Mouse (Mus musculus) liver, embryonic 16.5 days (tissue): Measurements from ENCODE around the gene Nme4. TPM values are rescaled to one million over a fixed set of nuclear protein-coding genes. Genes with fewer than 3 reads are reported as not detected.

Source experiments
- ATAC-seq: fragments of 200-750 bp; cut with Nextera tagmentation; 2 replicates; pipeline ENCODE4 v1.8.0; 2017; ENCODE audit warnings: low read depth, mild to moderate bottlenecking, moderate number of reproducible peaks, moderate library complexity
- H3K27ac ChIP-seq: fragments of 300-500 bp; sonication (generic); 2 replicates; pipeline ENCODE4 v1.5.1; 2014; ENCODE audit warnings: mild to moderate bottlenecking, low read length
- H3K27me3 ChIP-seq: fragments of 300-500 bp; sonication (generic); 2 replicates; pipeline ENCODE4 v1.6.1; 2014; ENCODE audit warnings: low read depth, low read length, mixed read lengths; ENCODE audit not compliant: control insufficient read depth, insufficient read depth
- H3K36me3 ChIP-seq: fragments of 300-500 bp; sonication (generic); 2 replicates; pipeline ENCODE4 v1.6.1; 2014; ENCODE audit warnings: mild to moderate bottlenecking; ENCODE audit not compliant: control insufficient read depth, insufficient read depth
- H3K4me1 ChIP-seq: fragments of 300-500 bp; sonication (generic); 2 replicates; pipeline ENCODE4 v1.6.1; 2014; ENCODE audit warnings: low read depth, low read length, mixed read lengths; ENCODE audit not compliant: control insufficient read depth
- H3K4me2 ChIP-seq: fragments of 300-500 bp; sonication (generic); 2 replicates; pipeline ENCODE4 v1.6.1; 2014; ENCODE audit warnings: low read depth, low read length, mixed read lengths
- H3K4me3 ChIP-seq: fragments of 300-500 bp; sonication (generic); 2 replicates; pipeline ENCODE4 v1.5.1; 2014; ENCODE audit warnings: low read depth, mild to moderate bottlenecking, low read length
- H3K9ac ChIP-seq: fragments of 300-500 bp; sonication (generic); 2 replicates; pipeline ENCODE4 v1.6.1; 2014; ENCODE audit warnings: low read depth, low read length
- H3K9me3 ChIP-seq: fragments of 300-500 bp; sonication (generic); replicated peaks from 2 replicates; pipeline ENCODE4 v1.6.1; 2016; ENCODE audit warnings: low read length; ENCODE audit not compliant: control insufficient read depth
- WGBS: fragments of 180-500 bp; shearing (Covaris S2); extraction: QIAGEN DNeasy Blood & Tissue Kit; methylation state at CpG from one replicate; pipeline ENCODE4 v1.1.7; 2014; ENCODE audit not compliant: insufficient replicate concordance; 5-methylcytosine and 5-hydroxymethylcytosine counted together
- polyA plus RNA-seq: library from polyadenylated mRNA; unstranded; fragments of >200 nt; fragmentation: Nextera tagmentation; extraction: Ambion mirVana; gene quantifications from 2 replicates; pipeline ENCODE4 v1.2.1, GENCODE M21; 2015

The Nme4 gene
- polyA plus RNA-seq, 1 experiment from 2014 or later = 30.1 TPM

- Histone ChIP-seq H3K4me3 (no peak overlapping the region), H3K27ac (no peak overlapping the region), H3K36me3 (peaks cover 11% of the 10 kb centered on the region), H3K4me1 (no peaks in the 10 kb centered on the region), H3K9ac (no peak overlapping the region), H3K27me3 (no peaks in the 10 kb centered on the region), H3K4me2 (no peak overlapping the region), H3K9me3 (no peaks in the 10 kb centered on the region)
- WGBS = 85% methylated on average over 18 of the region's 18 CpGs
- no peak for ATAC-seq
Measured at GRCm38 (mm10) chr17:26131062-26131732, 35.8 kb upstream of the Nme4 start.

- ATAC-seq = no peak
- no peak overlapping the region for H3K27ac ChIP-seq
- 78% methylated on average over 10 of the region's 10 CpGs for WGBS
- H3K9me3 ChIP-seq = no peaks in the 10 kb centered on the region
- no peak overlapping the region for H3K4me2 ChIP-seq
- H3K4me1 ChIP-seq = peaks cover 12% of the 10 kb centered on the region
- no peak overlapping the region for H3K9ac ChIP-seq
- peaks cover 14% of the 10 kb centered on the region for H3K36me3 ChIP-seq
- no peak overlapping the region for H3K4me3 ChIP-seq
- H3K27me3 ChIP-seq = no peaks in the 10 kb centered on the region
Measured at GRCm38 (mm10) chr17:26125226-26125625, 29.8 kb upstream of the Nme4 start.

- Histone ChIP-seq H3K27me3 (no peaks in the 10 kb centered on the region), H3K9me3 (no peaks in the 10 kb centered on the region), H3K4me3 (peak overlapping the region; percentile 89), H3K4me1 (peaks cover 12% of the 10 kb centered on the region), H3K4me2 (peak overlapping the region; percentile 83), H3K36me3 (peaks cover 12% of the 10 kb centered on the region), H3K9ac (peak overlapping the region; percentile 79), H3K27ac (no peak overlapping the region)
- ATAC-seq = no peak
- 69% methylated on average over 7 of the region's 7 CpGs for WGBS
Measured at GRCm38 (mm10) chr17:26124560-26124959, 29.2 kb upstream of the Nme4 start.

- no peaks in the 10 kb centered on the region for H3K27me3 ChIP-seq
- H3K4me3 ChIP-seq = peak within 1 kb of the TSS; percentile 89
- peak within 1 kb of the TSS; percentile 55 for H3K27ac ChIP-seq
- peak within 1 kb of the TSS; percentile 79 for H3K9ac ChIP-seq
- peak; percentile 88 for ATAC-seq
- under 1% methylated on average over 32 of the region's 32 CpGs for WGBS
- H3K4me1 ChIP-seq = peaks cover 12% of the 10 kb centered on the region
- H3K36me3 ChIP-seq = peaks cover 5% of the 10 kb centered on the region
- peak within 1 kb of the TSS; percentile 83 for H3K4me2 ChIP-seq
- no peaks in the 10 kb centered on the region for H3K9me3 ChIP-seq
Measured at GRCm38 (mm10) chr17:26123267-26123684, 27.9 kb upstream of the Nme4 start, which contains the start of gene Mrpl28. Gene Mrpl28 (plus strand): TSS chr17:26123500.

DNA sequence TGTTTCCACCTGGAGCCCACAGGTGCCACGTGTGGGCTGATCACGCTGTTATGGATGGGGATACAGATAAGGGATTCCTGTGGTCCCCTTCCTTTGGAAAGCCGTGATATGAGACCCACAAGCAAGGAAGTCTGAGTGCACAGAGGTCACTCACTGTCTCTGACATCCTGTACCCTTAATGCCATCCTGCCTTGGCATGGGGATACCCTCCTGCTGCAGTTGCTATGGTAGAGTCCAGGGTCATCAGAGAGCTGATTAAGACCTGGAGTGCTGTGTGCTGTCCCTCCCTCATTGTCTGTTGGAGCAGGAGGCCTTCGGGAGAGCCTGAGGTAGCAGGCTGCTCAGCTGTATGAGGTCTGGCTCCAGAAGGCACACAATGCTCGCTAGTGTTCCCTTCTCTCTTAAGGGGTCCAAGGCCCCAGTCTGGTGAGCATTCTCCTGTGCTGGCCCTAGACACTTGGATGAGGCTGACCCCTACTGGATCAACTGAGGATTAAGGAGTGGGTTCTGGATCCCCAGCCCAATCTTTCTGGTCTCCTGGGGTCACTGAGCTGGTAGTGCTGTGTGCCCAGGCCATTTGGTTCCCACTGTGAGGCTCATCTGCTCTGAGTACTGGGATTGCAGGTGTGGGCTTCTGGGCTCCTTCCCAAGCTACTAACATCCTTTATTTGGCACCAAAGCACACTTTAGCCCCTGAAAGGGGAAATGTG, 27.2 kb upstream of the Nme4 start:
- no peak for ATAC-seq
- peak overlapping the region; percentile 83 for H3K4me2 ChIP-seq

GRCm38 (mm10) chr17:26119766-26120710, 24.6 kb upstream of the Nme4 start:
- Histone ChIP-seq H3K4me1 (peaks cover 12% of the 10 kb centered on the region), H3K27ac (no peak overlapping the region), H3K36me3 (no peaks in the 10 kb centered on the region), H3K9me3 (no peaks in the 10 kb centered on the region), H3K27me3 (peaks cover 7% of the 10 kb centered on the region), H3K4me2 (no peak overlapping the region), H3K9ac (no peak overlapping the region), H3K4me3 (no peak overlapping the region)
- 0 out of 2 replicates have a peak, but pooled peaks have one; percentile 25 for ATAC-seq
- WGBS = 34% methylated on average over 33 of the region's 33 CpGs

More for the DNA sequence above, 27.2 kb upstream of the Nme4 start:
- Histone ChIP-seq H3K27me3 (no peaks in the 10 kb centered on the region), H3K36me3 (peaks cover 5% of the 10 kb centered on the region), H3K9ac (no peak overlapping the region), H3K27ac (no peak overlapping the region), H3K4me1 (peaks cover 12% of the 10 kb centered on the region), H3K9me3 (no peaks in the 10 kb centered on the region), H3K4me3 (peak overlapping the region; percentile 89; the same call in 1 of the 2 replicates)
- 53% methylated on average over 5 of the region's 5 CpGs for WGBS

- ATAC-seq = no peak
- H3K27ac ChIP-seq = no peak overlapping the region
Measured at GRCm38 (mm10) chr17:26116503-26117258, 21.3 kb upstream of the Nme4 start.

GRCm38 (mm10) chr17:26115956-26116487, 20.6 kb upstream of the Nme4 start:
- Histone ChIP-seq H3K9ac (no peak overlapping the region), H3K9me3 (no peaks in the 10 kb centered on the region), H3K4me3 (no peak overlapping the region), H3K4me2 (no peak overlapping the region), H3K4me1 (peaks cover 10% of the 10 kb centered on the region), H3K36me3 (no peaks in the 10 kb centered on the region), H3K27me3 (peaks cover 46% of the 10 kb centered on the region), H3K27ac (no peak overlapping the region)
- WGBS = 17% methylated on average over 3 of the region's 3 CpGs
- ATAC-seq = no peak

More at GRCm38 (mm10) chr17:26116503-26117258, 21.3 kb upstream of the Nme4 start:
- Histone ChIP-seq H3K9me3 (no peaks in the 10 kb centered on the region), H3K4me3 (no peak overlapping the region), H3K9ac (no peak overlapping the region), H3K36me3 (no peaks in the 10 kb centered on the region), H3K4me1 (peaks cover 10% of the 10 kb centered on the region), H3K27me3 (peaks cover 39% of the 10 kb centered on the region), H3K4me2 (no peak overlapping the region)
- 71% methylated on average over 17 of the region's 17 CpGs for WGBS
